Mouse (Mus musculus) effector memory CD4-positive, alpha-beta T cell, adult 5 months (primary cell): ENCODE results near the gene Diaph3. TPM values are rescaled to one million over a fixed set of nuclear protein-coding genes. Genes with fewer than 3 reads are reported as not detected.

Source experiments
- polyA plus RNA-seq: library from polyadenylated mRNA; unstranded; fragments of 100-300 nt; shearing (Covaris generic); gene quantifications from one replicate; pipeline ENCODE4 v1.2.1, GENCODE M21; 2017

Diaph3 gene
- polyA plus RNA-seq = 2.7 TPM

GRCm38 (mm10) chr14:87140963-87141486, at the start of gene Diaph3:
Diaph3 (minus strand) TSS chr14:87141235.

